Mouse (Mus musculus) CD8-positive naive resting alpha-beta T cell, adult 57 days (primary cell): ENCODE measurements around the gene Dip2b. TPM values are rescaled to one million over a fixed set of nuclear protein-coding genes. Genes with fewer than 3 reads are reported as not detected.

Experiments used
- total RNA-seq: library from RNA; stranded (reverse); gene quantifications from one replicate; pipeline ENCODE4 v1.2.4, GENCODE M21; 2023

The Dip2b gene
- total RNA-seq: 81.7 TPM

DNA sequence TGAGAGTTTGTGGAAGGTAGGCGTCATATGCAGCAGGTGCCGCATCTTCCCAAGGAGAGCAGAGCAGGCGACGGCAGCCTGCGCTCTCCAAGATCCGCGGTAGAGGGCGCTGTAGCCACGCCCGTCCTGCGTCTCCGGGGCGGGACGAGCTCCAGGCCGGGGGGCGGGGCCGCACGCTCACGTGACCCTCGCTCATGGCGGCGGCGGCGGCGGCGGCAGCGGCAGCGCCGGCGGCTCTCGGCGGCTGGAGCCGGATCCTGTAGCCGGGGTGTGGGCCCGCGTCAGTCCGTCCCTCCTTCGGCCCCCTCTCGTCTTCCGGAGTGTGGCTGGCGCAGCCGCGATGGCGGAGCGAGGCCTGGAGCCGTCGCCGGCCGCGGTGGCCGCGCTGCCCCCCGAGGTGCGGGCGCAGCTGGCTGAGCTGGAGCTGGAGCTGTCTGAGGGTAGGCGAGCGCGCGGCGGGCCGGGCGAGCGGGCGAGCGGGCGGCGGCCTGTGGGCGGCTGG is at the start of gene Dip2b:
Dip2b (plus strand) TSS at position 195 of the 502 bp plus-strand sequence.

GRCm38 (mm10) chr15:100227663-100228534 is 189.4 kb downstream of the Dip2b start, which contains the start of gene Atf1:
Gene Atf1 (plus strand): TSS chr15:100227819.

Other genes with a start within 250 kb of the Dip2b start
- 0.67 TPM for gene Lima1, start 163.2 kb upstream of the Dip2b start, total RNA-seq
- not detected for gene Fam186a, start 71.6 kb upstream of the Dip2b start, total RNA-seq
- gene Larp4, start 68.6 kb upstream of the Dip2b start, total RNA-seq: 54.3 TPM
- gene Atf1, start 189.2 kb downstream of the Dip2b start, total RNA-seq: 68.5 TPM
- not detected for gene Tmprss12, start 242.2 kb downstream of the Dip2b start, total RNA-seq